Mouse (Mus musculus): Measurements from ENCODE around the gene Csnk1e. TPM values are rescaled to one million over a fixed set of nuclear protein-coding genes. Genes with fewer than 3 reads are reported as not detected.
A peak's percentile ranks its signal among the peaks of the same experiment; 100 is the strongest.

Gene Csnk1e
- total and polyA plus RNA-seq, 2 experiments from 2014 or later, result 178 to 323 TPM

DNA sequence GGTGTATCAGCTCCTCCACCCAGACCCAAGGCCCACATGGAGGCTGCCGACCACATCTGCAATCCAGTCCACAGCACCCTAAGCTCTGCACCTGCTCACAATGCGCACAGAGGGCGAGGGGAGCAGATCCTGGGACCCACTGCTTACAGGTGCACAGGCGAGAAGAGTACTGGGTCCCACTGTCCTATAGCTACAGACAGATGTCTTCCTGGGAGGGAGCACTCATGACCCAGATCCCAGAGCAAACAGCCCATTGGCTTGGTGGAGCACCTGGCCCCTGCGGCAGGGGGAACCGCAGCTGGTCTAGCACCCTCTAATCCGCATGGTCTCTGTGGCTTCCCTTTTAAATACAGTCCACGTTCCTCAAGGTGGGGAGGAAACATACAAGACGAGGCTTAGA is 73.7 kb downstream of the Csnk1e start:
- DNase-seq (ENCODE audit: low spot score) (no peak), ATAC-seq (no peak)
- WGBS, result 85% methylated on average over 9 of the region's 9 CpGs
- H3K4me3 ChIP-seq (ENCODE audit: low read length), result no peak overlapping the region
- H3K27me3 ChIP-seq (ENCODE audit: insufficient read depth, low read length), result no peaks in the 10 kb centered on the region
- peaks cover 3% of the 10 kb centered on the region; the same call in 1 of the 2 replicates for H3K4me1 ChIP-seq (ENCODE audit: insufficient read depth, low read length)
- no peaks in the 10 kb centered on the region for H3K9me3 ChIP-seq (ENCODE audit: low read length)
- H3K9ac ChIP-seq (replicated peaks; ENCODE audit: low read length), result no peak overlapping the region
- no peak overlapping the region for H3K4me2 ChIP-seq (ENCODE audit: low read depth, low read length)
- H3K36me3 ChIP-seq (ENCODE audit: insufficient read depth, low read length), result peaks cover 12% of the 10 kb centered on the region; the same call in 1 of the 2 replicates
- TF ChIP-seq CTCF (IDR thresholded peaks at IDR 0.05; ENCODE audit: low read depth), result no peak
- H3K27ac ChIP-seq, result no peak overlapping the region

DNA sequence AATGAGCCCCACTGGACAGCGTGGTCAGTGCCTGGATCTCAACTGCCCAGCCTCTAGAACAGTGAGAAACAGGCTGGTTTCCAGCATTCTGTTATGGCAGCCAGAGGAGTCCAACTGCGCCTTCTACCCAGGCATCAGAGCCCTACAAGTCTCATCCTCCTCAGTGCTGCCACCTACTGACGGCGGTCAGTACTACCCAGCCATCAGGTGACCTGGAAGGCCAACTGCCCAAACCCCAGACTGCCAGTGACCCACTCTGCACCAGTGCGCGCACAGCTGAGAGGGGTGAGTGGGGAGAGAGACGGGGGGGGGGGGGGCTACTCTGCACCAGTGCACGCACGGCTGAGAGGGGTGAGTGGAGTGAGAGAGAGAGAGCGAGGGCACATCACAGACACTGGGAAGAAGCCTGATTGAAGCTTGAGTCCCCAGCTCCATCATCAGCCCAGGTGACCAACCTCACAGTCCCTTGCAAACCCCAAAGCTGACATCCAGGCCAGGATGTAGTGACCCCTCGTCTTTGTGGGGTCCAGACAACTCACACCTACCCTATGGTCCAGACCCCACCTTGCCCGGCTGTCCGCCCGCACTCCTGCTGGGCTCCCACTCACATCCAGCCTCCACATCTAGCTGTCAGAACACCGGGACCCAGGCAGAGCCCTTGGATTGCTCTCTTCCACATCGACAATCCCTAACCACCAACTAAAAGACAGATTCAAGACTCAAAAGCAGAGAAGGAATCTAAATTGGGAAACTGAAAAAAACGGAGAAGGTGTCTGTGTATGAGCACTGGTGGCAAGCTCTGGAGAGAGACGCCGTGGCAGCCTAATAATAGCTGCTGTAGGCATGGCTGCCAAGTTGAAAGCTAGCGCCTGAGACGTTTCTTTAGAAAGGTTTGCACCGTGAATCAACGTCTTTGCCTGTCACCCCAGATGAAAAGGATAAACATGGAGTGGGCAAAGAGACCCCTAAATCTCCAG is 74.6 kb downstream of the Csnk1e start:
- Histone ChIP-seq H3K27ac (peak overlapping the region; percentile 58; the same call in 1 of the 2 replicates), H3K27me3 (ENCODE audit: insufficient read depth, low read length) (no peaks in the 10 kb centered on the region), H3K9me3 (ENCODE audit: low read length) (no peaks in the 10 kb centered on the region), H3K4me1 (ENCODE audit: insufficient read depth, low read length) (peaks cover 3% of the 10 kb centered on the region; the same call in 1 of the 2 replicates), H3K9ac (replicated peaks; ENCODE audit: low read length) (no peak overlapping the region), H3K36me3 (ENCODE audit: insufficient read depth, low read length) (peaks cover 16% of the 10 kb centered on the region; the same call in 1 of the 2 replicates), H3K4me2 (ENCODE audit: low read depth, low read length) (0 out of 2 replicates have a peak overlapping the region, but pooled peaks have one; percentile 10), H3K4me3 (ENCODE audit: low read length) (no peak overlapping the region)
- DNase-seq (ENCODE audit: low spot score) (peak; percentile 80), ATAC-seq (peak; percentile 61)
- peak; percentile 83 for TF ChIP-seq CTCF (IDR thresholded peaks at IDR 0.05; ENCODE audit: low read depth)
- WGBS, result 44% methylated on average over 21 of the region's 23 CpGs

DNA sequence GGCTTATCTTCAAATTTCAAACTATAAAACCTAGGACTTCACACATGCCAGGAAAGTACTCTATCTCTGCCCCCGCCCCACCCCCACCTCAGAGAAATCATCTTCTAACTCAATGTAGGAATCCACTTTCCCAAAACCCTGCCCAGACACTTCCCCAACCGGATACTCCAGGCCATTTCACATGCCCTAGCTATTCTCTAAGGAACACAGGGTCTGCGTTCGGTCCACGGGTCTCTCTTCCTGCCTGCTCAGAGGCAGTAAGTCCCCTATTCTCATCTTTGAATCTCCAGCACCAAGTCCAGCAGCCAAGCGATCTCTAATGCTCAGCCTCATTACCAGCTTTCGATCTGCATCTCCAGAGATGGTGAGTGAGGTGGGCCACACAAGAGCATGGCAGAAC is 75.7 kb downstream of the Csnk1e start:
- 90% methylated on average over 7 of the region's 7 CpGs for WGBS
- no peak for DNase-seq (ENCODE audit: low spot score)

DNA sequence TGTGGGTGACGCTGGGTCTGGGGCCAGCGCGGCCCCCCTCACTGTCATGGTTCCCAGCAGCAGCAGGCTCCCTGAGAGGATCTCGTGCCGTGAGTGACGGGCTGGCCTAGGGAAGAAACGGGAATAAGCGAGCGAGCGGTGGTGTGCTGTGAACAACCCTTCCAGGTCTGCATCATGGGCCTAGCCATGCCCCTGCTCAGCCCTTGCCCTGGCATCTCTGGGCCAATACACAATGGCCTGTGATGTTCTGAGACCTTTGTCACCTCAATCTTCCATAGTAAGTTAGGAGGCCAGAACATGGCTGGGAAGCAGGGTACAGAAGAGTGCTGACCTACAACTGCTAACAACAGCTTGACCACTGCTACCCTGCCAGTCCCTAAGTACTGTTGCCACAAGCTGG is 76.8 kb downstream of the Csnk1e start:
- peaks cover 23% of the 10 kb centered on the region; the same call in 1 of the 2 replicates for H3K36me3 ChIP-seq (ENCODE audit: insufficient read depth, low read length)
- H3K4me2 ChIP-seq (ENCODE audit: low read depth, low read length), result no peak overlapping the region
- no peak overlapping the region for H3K27ac ChIP-seq
- no peak for TF ChIP-seq CTCF (IDR thresholded peaks at IDR 0.05; ENCODE audit: low read depth)
- DNase-seq (ENCODE audit: low spot score) (no peak), ATAC-seq (no peak)
- H3K4me3 ChIP-seq (ENCODE audit: low read length), result no peak overlapping the region
- H3K27me3 ChIP-seq (ENCODE audit: insufficient read depth, low read length), result no peaks in the 10 kb centered on the region
- H3K4me1 ChIP-seq (ENCODE audit: insufficient read depth, low read length), result peaks cover 3% of the 10 kb centered on the region; the same call in 1 of the 2 replicates
- H3K9me3 ChIP-seq (ENCODE audit: low read length), result no peaks in the 10 kb centered on the region
- H3K9ac ChIP-seq (replicated peaks; ENCODE audit: low read length), result no peak overlapping the region
- 92% methylated on average over 10 of the region's 10 CpGs for whole genome bisulfite sequencing

More for the DNA sequence above, 75.7 kb downstream of the Csnk1e start:
- no peaks in the 10 kb centered on the region for H3K27me3 ChIP-seq (ENCODE audit: insufficient read depth, low read length)
- peak overlapping the region; percentile 48; the same call in 1 of the 2 replicates for H3K27ac ChIP-seq
- no peak overlapping the region for H3K4me2 ChIP-seq (ENCODE audit: low read depth, low read length)
- no peak for TF ChIP-seq CTCF (IDR thresholded peaks at IDR 0.05; ENCODE audit: low read depth)
- no peak overlapping the region for H3K9ac ChIP-seq (replicated peaks; ENCODE audit: low read length)
- H3K9me3 ChIP-seq (ENCODE audit: low read length), result no peaks in the 10 kb centered on the region
- no peak overlapping the region for H3K4me3 ChIP-seq (ENCODE audit: low read length)
- ATAC-seq, result no peak
- peaks cover 16% of the 10 kb centered on the region; the same call in 1 of the 2 replicates for H3K36me3 ChIP-seq (ENCODE audit: insufficient read depth, low read length)
- H3K4me1 ChIP-seq (ENCODE audit: insufficient read depth, low read length), result peaks cover 3% of the 10 kb centered on the region; the same call in 1 of the 2 replicates

DNA sequence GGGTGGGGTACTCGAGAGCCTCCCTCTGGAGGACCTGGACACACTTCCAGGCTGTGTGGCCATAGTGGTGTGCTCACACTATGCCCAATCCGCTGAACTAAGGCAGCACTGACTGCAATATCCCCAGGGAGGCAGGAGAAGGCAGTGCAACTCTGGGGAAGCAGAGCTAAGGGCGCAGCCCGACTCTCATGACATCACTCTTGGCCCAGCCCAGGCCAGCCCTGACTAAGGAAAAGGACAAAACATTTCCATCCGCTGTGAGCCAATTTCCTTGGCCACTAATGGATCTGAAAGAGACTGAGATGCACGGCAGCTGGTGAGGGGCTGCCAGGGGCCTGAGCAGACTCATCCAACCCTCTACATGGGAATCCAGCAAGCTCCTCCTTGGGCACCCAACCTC is 77.7 kb downstream of the Csnk1e start:
- Histone ChIP-seq H3K27ac (no peak overlapping the region), H3K36me3 (ENCODE audit: insufficient read depth, low read length) (peaks cover 30% of the 10 kb centered on the region; the same call in 1 of the 2 replicates), H3K4me2 (ENCODE audit: low read depth, low read length) (no peak overlapping the region), H3K9ac (replicated peaks; ENCODE audit: low read length) (no peak overlapping the region), H3K27me3 (ENCODE audit: insufficient read depth, low read length) (no peaks in the 10 kb centered on the region), H3K4me1 (ENCODE audit: insufficient read depth, low read length) (peaks cover 3% of the 10 kb centered on the region; the same call in 1 of the 2 replicates), H3K4me3 (ENCODE audit: low read length) (no peak overlapping the region), H3K9me3 (ENCODE audit: low read length) (no peaks in the 10 kb centered on the region)
- peak; percentile 45 for TF ChIP-seq CTCF (IDR thresholded peaks at IDR 0.05; ENCODE audit: low read depth)
- ATAC-seq, result peak; percentile 65
- DNase-seq (ENCODE audit: low spot score), result peak; percentile 61
- 75% methylated on average over 6 of the region's 6 CpGs for WGBS

DNA sequence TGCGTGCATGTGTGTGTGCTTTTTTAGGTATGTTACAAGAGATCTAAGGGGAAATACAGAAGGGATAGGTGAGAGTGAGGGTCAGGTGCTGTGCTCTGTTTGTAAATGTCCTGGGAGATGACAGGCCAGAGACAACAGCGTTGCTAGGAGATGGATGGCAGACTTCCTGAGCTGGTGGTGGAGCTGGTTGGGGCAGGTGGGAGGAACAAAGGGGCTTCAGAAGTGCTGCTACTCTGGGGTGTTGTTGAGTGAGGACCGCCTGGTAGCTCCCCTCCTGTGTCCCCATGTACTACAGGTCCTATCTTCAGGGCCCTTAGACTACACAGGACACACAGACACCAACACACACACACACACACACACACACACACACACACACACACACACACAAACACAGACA is 80.6 kb downstream of the Csnk1e start:
- H3K4me3 ChIP-seq (ENCODE audit: low read length), result no peak overlapping the region
- peaks cover 38% of the 10 kb centered on the region; the same call in 1 of the 2 replicates for H3K36me3 ChIP-seq (ENCODE audit: insufficient read depth, low read length)
- H3K9ac ChIP-seq (replicated peaks; ENCODE audit: low read length), result no peak overlapping the region
- H3K4me2 ChIP-seq (ENCODE audit: low read depth, low read length), result no peak overlapping the region
- no peak for DNase-seq (ENCODE audit: low spot score)
- WGBS, result 43% methylated on average over 3 of the region's 3 CpGs
- no peak overlapping the region for H3K27ac ChIP-seq
- no peaks in the 10 kb centered on the region for H3K4me1 ChIP-seq (ENCODE audit: insufficient read depth, low read length)
- H3K9me3 ChIP-seq (ENCODE audit: low read length), result no peaks in the 10 kb centered on the region
- no peak for ATAC-seq
- TF ChIP-seq CTCF (IDR thresholded peaks at IDR 0.05; ENCODE audit: low read depth), result no peak
- H3K27me3 ChIP-seq (ENCODE audit: insufficient read depth, low read length), result no peaks in the 10 kb centered on the region
